In the genomic region with DNA sequence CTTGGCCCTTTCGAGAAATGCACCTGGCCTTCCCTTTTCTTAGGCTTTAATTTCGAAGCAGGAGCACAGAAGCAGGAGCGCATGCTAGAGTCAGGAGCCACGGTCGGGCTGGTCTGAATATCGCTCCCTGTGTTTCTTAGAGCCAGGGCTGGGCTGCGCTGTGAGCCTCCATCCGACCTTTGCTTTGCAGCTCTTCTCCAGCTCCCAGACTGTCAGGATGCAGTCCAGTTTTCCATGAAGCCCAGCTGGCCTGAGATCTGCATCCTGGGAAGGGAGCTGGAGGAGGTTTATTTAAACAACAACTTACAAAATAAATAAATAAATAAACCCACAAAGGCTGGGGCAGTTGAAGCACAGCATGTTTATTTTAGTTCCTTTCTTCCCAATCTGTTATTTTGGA, we compare ENCODE assay signal across 16 mouse cellular contexts.
DNase-seq lines count a peak whose midpoint lies in the region; ATAC-seq and TF ChIP-seq lines count a peak whose summit lies in the region.
"Had no signal": no experiment of that assay in that cellular context is flagged by ENCODE, and none has a peak within 500 bp of the region (broad histone marks: within the 10 kb centered on the region; RNA-seq: fewer than 3 reads in every experiment).

No protein-coding gene starts in this region.

- no peaks in the 10 kb centered on the region for H3K27me3 ChIP-seq in kidney, adult 2 months (replicated peaks; ENCODE audit: control insufficient read depth, insufficient read depth, low read length)
- H3K27me3 ChIP-seq in neural tube, embryonic 13.5 days = no peaks in the 10 kb centered on the region
- H3K27me3 ChIP-seq: heart, embryonic 13.5 days; hindbrain, embryonic 15.5 days; limb, embryonic 15.5 days had no signal

- H3K9ac ChIP-seq in neural tube, embryonic 13.5 days = no peak overlapping the region
- H3K9ac ChIP-seq: heart, embryonic 13.5 days; hindbrain, embryonic 15.5 days; limb, embryonic 15.5 days; liver, postnatal 0 days had no signal

- H3K9me3 ChIP-seq in neural tube, embryonic 13.5 days = no peaks in the 10 kb centered on the region
- H3K9me3 ChIP-seq: heart, embryonic 13.5 days; hindbrain, embryonic 15.5 days; limb, embryonic 15.5 days had no signal

- no peak for TF ChIP-seq CTCF in kidney, adult 2 months (conservative IDR thresholded peaks at IDR 0.05; ENCODE audit: insufficient read depth, insufficient read length, low read depth, low read length)

- no peaks in the 10 kb centered on the region for H3K36me3 ChIP-seq in kidney, adult 2 months (ENCODE audit: control insufficient read depth, insufficient read depth, low read length)
- no peaks in the 10 kb centered on the region for H3K36me3 ChIP-seq in neural tube, embryonic 13.5 days
- H3K36me3 ChIP-seq: heart, embryonic 13.5 days; hindbrain, embryonic 15.5 days; limb, embryonic 15.5 days had no signal

- no peak overlapping the region for H3K4me2 ChIP-seq in neural tube, embryonic 13.5 days
- H3K4me2 ChIP-seq: heart, embryonic 13.5 days; hindbrain, embryonic 15.5 days; limb, embryonic 15.5 days had no signal

- DNase-seq in kidney, adult 9 months = peak; percentile 9
- no peak for DNase-seq in kidney, adult 2 months
- no peak for DNase-seq in neural tube, embryonic 10.5 days (ENCODE audit: extremely low spot score, low spot score)
- peak; percentile 40 for DNase-seq in heart, adult 8-10 months (ENCODE audit: low spot score)
- DNase-seq in frontal cortex, adult 2 months (ENCODE audit: extremely low spot score in 1 of 2, low spot score in 1 of 2) = no peak
- no peak for DNase-seq in adrenal gland, postnatal 4 days (ENCODE audit: low spot score in 2 of 2)
- DNase-seq: adrenal gland, adult 8-10 months; cerebellum, adult 9-10 months; kidney, adult 18-20 months; layer of hippocampus, adult 9-11 months; liver, postnatal 0 days had no signal

- H3K4me3 ChIP-seq in kidney, adult 2 months (ENCODE audit: insufficient read depth, low read depth, low read length) = no peak overlapping the region
- no peak overlapping the region for H3K4me3 ChIP-seq in neural tube, embryonic 13.5 days
- H3K4me3 ChIP-seq: heart, embryonic 13.5 days; hindbrain, embryonic 15.5 days; limb, embryonic 15.5 days had no signal

- no peak overlapping the region for H3K27ac ChIP-seq in kidney, adult 2 months (ENCODE audit: insufficient read depth, low read depth, low read length)
- H3K27ac ChIP-seq in neural tube, embryonic 13.5 days (replicated peaks) = peak overlapping the region; percentile 38
- H3K27ac ChIP-seq: heart, embryonic 13.5 days; hindbrain, embryonic 15.5 days; limb, embryonic 15.5 days had no signal

- ATAC-seq in neural tube, embryonic 13.5 days (ENCODE audit: low read depth) = no peak
- ATAC-seq: CD4-positive, CD25-positive, alpha-beta regulatory T cell, adult 4 months; liver, postnatal 0 days had no signal

- H3K4me1 ChIP-seq in kidney, adult 2 months (ENCODE audit: control insufficient read depth, insufficient read depth, low read length) = no peaks in the 10 kb centered on the region
- H3K4me1 ChIP-seq in neural tube, embryonic 13.5 days (replicated peaks) = peaks cover 5% of the 10 kb centered on the region; the same call in 1 of the 2 replicates
- H3K4me1 ChIP-seq: hindbrain, embryonic 15.5 days had no signal

- TF ChIP-seq POLR2A in kidney, adult 2 months (IDR thresholded peaks at IDR 0.05; ENCODE audit: low read depth, low read length) = no peak

- WGBS in kidney, adult 2 months = 63% methylated on average over 8 of the region's 8 CpGs
- WGBS in neural tube, embryonic 13.5 days = 71% methylated on average over 8 of the region's 8 CpGs

Comparison
In these comparisons a context has a peak if more than half of its experiments do, and no peak if none do; other contexts are left out.
1. DNase-seq: peak in kidney, adult 9 months (single experiment) and heart, adult 8-10 months (single experiment); none in kidney, adult 2 months (single experiment), neural tube, embryonic 10.5 days (single experiment), frontal cortex, adult 2 months (0 of 2) and adrenal gland, postnatal 4 days (0 of 2).